Mouse (Mus musculus) urinary bladder, postnatal 14 days (tissue): ENCODE data around the gene Mrpl47.
"Not testable (repeated sequence)": the region's sequence is repeated elsewhere in the genome, so short reads cannot be mapped to it uniquely, and the experiment has no call there.

Source experiments
- DNase-seq: peaks from one replicate; pipeline ENCODE4 v3.0.0; 2021; ENCODE audit warnings: low spot score

Mrpl47 gene

DNA sequence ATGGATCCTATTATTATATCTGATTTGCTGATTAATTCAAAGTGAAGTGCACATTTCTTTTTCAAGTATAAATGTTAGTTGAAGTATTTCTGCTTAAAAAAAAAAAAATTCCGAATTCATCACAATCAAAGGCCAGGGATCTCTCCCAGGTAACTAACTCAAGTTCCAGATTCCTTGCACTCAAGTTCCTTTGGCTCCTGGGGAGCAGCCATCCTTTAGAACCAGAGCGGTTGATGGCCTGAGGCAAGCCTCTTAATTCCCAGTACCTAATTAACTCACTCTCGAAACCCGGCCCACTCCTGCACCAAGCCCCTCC lies 29.4 kb downstream of the Mrpl47 start:
- no peak for DNase-seq

DNA sequence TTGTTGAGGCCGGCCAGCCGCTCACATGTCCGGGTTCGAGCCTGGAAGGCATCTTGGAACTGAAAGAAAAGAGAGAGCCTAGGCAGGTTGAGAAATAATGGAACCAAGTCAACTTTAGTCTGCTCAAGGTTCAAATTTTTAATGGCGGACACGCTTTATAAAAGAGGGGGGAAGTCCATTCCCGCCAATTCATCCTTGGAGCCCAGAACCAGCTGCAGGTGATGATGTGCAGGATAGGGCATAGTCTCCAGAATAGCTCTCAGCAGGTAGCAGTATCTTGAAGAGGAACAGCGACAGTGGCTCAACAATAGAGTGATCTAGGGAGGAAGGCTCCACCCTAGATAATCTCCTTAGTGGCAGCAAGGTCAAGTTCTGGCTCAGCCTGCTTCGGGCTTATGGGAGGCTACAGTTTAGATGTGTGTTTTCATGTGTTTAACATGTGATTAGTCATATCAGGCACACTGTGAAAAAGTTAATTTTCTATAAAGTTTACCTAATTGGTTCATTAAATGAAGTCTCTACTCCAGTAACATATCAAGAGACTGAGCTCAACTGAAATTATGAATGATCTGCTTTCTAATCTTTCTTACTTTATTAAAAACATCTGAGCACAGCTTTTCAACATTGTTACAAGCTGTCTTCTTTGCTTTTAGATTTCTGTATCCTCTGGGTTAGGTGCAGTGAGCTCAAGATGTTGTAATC lies 31.6 kb downstream of the Mrpl47 start, which contains the start of gene Actl6a:
Gene Actl6a (plus strand): TSS at position 652 of the 702 bp plus-strand sequence.
- not testable (repeated sequence) for DNase-seq

DNA sequence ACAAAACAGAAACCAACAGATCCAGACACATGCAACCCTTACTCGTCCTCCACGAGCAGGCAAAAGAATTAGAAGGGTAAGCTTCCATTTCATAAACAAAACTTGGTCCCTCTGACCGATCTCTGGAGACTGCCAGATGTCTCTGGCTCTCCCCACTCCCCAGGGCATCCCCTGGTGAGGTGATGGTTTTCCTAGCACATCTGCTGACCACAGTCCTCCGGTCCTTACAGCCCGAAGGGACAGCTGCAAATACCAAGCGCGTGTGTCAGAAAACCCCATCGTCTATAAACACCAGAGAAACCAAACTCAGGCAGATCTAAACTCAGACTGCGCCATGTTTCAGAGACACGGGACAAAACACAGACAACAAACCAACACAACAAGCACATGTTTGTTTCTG lies 32.8 kb downstream of the Mrpl47 start:
- DNase-seq = not testable (repeated sequence)

DNA sequence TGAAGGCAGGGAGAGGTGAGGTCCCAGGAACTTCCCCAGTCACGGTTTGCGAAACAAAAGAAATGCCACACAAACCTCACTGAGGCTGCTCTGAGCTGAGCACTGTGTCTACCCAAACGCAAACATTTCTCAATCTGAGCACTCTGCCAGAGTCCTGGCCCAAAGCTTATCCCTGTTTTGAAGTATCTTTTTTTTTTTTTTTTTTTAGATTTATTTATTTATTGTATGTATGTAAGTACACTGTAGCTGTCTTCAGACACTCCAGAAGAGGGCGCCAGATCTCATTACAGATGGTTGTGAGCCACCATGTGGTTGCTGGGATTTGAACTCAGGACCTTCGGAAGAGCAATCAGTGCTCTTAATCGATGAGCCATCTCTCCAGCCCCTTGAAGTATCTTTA lies 33.4 kb downstream of the Mrpl47 start:
- not testable (repeated sequence) for DNase-seq

DNA sequence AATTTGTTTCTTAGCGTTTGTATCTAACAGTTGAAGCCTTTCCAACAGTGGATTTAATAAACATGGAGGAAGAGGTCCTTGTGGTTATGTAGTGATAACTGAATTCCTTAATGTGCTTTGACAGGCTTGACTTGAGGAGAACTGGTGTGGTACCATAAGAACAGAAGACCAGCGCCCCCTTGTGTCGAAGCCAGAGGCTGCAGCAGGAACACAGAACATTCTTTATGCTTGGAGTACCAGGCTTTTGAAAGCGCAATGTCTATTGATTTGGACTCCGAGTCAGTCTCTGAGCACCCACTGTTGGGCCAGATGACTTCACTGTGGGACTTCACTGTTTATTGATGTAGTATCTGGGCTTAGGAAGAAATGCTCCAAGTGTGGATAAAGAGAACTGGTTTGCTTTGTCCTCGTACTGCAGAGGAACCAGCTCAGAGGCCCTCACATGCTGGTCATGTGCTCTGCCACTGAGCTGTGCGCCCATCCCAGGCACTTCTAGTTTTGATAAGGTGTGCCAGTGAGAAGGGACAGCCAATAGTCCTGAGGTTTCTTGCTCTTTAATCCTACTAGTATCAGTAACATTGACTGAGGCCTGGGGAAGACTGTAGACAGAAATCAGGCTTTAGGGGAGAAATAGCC lies 39.1 kb downstream of the Mrpl47 start:
- peak; percentile 85 for DNase-seq

DNA sequence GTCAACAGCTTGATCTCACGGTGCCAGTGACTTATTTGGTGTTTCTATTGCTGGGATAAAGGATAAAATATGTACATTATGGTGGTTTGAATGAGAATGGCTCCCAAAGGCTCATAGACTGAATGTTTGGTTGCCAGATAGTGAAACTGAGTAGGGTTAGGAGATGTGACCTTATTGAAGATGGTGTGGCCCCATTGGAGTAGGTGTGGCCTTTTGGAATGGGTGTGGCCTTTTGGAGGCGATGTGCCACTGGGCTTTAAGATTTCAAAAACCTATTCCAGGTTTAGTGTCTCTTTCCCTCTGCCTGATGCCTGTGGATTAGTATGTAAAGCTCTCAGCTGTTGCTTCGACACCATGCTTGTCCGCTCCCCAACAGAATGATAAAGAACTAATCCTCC lies 41.8 kb downstream of the Mrpl47 start:
- DNase-seq = no peak

DNA sequence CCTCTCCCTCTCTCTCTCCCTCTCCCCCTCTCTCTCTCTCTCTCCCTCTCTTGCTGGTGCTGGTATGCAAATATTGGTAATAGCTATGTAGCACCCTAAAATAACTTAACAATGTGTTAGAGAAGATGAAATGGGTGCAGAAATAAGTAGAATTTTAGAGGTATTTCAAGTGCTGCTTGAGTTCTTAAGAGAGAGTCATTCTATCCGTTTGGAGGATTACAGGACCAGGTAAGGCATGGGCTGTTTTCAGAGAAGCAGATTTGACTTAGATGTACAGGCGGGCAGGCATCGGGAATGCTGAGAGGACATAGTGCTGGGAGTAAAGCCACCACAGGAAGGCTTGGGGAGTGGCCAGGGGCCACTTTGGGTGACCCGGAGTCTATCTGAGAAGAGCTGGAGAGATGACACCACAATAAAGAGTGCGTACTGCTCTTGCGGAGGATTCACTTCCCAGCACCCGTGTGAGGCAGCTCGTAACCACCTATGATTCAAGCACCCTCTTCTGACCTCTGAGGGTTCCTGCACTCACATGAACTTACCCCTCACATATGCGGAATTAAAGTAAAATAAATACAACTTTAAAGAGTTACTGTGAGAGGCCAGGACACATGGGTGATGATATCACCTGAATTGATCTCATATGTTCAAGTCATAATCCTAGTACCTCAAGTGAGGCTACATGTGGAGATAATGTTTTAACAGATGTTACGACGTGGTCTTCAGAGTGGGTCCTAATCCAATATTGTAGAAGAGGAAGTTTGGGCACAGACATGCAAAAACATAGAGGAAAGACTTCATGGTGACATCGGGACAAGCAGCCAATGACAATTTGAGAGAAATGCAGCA lies 42.4 kb downstream of the Mrpl47 start:
- no peak for DNase-seq

DNA sequence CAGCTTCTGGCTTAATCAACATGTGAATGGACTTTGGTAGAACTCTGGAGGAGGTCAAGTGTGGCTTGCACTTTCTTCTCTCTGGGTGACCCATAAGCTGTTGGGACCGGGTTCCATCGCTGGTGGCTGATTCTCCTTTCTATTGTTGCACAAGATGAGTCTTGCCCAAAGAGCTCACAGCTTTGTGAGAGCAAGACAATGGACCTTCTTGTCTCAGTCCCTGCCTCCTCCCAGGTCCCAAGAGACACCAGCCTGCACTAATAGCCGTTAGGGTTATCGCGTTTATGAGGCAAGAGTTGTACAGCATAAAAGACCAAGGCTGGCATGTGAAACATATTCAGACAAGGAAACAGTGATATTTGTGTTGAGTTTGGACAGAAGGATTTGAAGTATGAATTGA lies 43.2 kb downstream of the Mrpl47 start:
- no peak for DNase-seq

DNA sequence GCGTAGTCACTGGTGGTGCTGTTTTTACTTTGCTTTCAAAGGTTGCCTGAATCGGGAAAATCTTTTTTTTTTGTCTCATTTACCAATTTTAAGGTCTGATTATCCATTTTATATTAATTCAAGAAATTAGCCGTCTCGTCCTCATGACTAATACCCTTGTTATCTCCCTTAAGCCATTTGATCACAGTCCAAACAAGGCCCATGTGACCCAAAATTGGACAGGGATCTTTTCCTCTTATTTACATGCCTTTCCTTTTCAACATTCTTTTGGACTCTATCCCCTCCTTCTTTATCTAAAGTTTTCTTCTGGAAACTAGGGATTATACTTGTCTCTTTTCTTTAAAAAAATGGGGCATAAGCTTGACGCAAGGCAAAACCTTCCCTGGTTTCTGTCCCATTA lies 45.6 kb downstream of the Mrpl47 start:
- DNase-seq = no peak

DNA sequence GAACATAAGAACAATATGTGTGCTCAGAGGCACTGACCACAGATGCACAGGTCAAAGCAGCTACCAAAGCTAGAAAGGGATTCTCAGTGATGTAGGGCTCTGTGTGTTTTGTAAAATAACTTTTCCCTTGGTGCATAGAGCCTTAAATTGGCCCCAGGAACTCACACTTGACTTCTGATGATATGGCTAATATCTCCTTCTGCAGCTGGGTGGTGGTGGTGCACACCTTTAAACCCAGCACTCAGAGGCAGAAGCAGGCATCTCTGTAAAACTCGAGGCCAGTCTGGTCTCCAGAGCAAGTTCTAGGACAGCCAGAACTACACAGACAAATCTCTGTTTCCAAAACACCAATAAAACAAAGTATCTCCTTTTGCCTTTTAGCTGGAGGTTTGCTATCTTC lies 46.5 kb downstream of the Mrpl47 start:
- no peak for DNase-seq

DNA sequence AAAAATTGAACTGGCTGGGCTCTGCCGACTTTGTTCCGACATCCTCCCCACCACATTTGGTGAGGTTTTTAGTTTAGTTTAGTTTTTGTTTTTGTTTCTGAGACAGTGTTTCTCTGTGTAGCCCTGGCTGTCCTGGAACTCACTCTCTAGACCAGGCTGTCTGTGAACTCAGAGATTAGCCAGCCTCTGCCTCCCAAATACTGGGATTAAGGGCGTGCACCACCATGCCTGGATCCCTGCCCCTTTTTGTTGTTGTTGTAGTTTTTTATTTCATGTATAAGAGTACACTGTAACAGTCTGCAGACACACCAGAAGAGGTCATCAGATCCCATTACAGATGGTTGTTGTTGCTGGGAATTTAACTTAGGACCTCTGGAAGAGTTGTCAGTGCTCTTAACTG lies 47.4 kb downstream of the Mrpl47 start:
- no peak for DNase-seq

DNA sequence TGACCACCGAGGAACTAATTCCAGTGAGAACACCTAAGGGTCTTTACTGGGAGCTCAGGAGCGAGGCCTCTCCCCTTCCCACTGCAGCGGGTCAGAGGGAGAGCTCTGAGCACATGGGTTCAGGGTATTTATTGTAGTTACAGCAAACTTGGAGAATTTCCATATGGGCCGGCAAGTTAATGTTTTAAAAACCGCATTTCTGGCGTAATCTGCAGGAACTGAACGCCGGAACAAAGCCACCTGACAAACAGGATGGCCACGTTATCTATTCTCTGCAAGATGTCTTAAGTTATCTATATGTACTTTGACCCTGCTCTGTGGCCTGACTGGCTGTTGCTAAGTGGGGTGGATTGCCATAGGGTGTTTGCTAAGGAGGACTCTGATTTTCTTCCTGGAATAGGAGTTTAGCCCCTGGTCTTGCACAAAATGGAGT lies 47.8 kb downstream of the Mrpl47 start:
- no peak for DNase-seq

DNA sequence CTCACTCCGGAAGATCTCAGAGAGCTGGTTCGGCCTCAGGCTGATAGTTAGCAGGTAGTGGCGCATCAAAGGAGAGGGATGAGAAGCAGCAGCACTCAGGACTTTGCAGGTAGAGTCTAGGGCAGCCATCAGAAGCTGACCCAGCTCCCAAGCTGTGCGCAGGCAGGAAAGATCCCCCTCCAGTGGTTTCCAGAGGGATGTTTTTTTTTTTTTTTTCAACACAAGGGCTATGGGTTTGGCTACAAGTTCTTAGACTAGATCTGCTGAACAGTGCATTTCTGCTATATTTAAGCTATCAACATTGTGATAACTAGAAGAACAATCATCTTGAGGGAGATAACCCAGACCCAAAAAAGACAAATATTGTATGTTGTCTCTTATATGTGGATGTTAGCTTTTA lies 50.2 kb downstream of the Mrpl47 start:
- DNase-seq = no peak

DNA sequence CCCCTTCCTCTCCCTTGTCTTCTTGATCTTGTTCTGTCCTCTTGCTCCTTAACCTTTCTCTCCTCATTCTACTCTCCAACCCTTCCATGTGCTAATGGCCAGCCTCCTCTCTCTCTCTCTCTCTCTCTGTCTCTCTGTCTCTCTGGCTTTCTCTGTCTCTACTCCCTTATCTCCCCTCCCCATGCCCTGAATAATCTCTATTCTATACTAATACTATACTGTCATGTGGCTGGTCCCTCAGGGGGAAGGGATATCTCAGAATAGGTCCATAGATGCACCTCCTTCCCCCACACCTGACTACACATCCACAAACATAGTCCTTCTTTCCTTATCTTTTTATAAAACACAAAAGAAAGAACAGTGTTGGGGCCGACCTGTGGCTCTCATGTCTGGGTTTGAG lies 50.9 kb downstream of the Mrpl47 start:
- DNase-seq = no peak

DNA sequence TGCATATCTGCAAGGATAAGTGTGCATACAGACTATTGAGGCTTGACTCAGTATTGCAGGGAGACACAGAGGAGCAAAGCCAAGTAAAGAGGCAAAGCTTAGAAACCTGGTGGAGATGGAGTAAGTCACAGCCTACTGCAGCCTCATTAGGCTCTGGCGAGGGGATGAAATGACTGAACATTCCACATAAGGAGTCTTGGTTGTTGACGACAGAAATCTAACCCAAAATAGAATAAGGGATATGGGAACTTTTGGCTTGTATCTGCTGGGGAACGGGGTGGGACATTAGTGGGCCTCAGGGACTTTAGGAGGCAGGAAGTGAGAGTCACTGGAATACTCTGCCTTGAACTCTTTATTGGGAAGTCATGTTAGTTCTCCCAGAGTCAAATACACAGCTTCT lies 52.8 kb downstream of the Mrpl47 start:
- DNase-seq = no peak

DNA sequence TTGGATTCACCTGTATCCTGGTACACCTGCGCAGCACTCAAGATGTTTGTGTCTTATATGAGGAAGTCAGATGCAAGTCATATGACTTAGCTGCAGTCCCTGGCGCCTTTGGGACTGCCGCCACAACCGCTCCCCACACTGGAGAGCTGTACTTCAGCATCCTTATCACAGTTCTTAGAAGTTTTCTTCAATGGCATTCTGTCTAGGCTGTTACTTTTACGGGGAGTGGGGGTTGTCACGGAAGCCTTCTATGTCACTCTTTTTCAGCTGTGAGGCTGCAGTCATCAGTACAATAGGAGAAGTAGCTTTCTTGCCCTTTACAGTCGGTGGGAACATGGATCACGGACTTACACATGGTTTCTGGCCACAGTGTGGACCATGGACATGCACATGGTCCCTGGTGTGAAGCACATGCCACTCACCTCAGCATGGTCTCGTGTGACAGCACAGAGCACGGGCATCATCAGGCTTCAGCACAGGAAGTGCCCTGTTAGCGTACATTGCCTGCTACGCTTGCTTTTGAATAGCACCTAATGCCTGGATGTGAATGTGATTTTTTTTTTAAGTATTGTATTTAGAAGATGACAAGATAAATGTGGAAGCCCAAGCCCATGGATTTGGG lies 54.4 kb downstream of the Mrpl47 start:
- DNase-seq = no peak

DNA sequence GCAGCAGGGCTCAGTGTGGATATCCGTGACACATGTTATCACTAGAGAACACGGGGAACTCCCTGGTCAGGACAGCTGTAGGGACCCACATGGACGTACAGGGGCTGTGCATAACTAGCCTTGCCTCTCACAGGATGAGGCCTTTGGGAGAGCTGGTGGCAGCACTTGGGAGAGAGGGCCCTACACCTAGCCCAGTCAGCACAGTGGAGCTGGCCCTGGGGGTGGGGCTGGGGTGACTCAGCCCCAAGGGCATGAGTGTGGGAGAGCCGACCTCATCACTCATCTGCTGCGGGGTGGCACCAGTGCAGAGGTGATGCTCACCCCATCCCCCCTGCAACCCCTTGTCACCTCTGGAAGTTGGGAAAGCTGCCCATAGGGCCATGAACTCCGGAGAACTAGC lies 61.0 kb downstream of the Mrpl47 start:
- no peak for DNase-seq
